Mouse (Mus musculus) erythroid progenitor cell, adult 5-6 weeks (primary cell): ENCODE results near the gene Wdr45b. TPM values are rescaled to one million over a fixed set of nuclear protein-coding genes. Genes with fewer than 3 reads are reported as not detected.
"Not testable (repeated sequence)": the region's sequence is repeated elsewhere in the genome, so short reads cannot be mapped to it uniquely, and the experiment has no call there.

ENCODE experiments used
- ATAC-seq: replicated peaks from 2 replicates; pipeline ENCODE4 v1.8.0; 2016; ENCODE audit warnings: moderate number of reproducible peaks, mild to moderate bottlenecking, moderate TSS enrichment, inconsistent platforms; ENCODE audit not compliant: poor library complexity, low FRiP score, severe bottlenecking
- total RNA-seq, 2 experiments: library from RNA; stranded (forward) in 1 of 2; stranded (reverse) in 1 of 2; fragments of 150-400 nt in 1 of 2; fragments of 186-747, 209-891 nt in 1 of 2; gene quantifications; 2 replicates each; pipeline versions ENCODE4 v1.2.3 to v1.2.4; 2015 to 2017; ENCODE audit warnings: low replicate concordance in 2 of 2

Wdr45b gene
- total RNA-seq, 2 experiments from 2014 or later = 25.2 to 26.9 TPM

- no peak for ATAC-seq
Measured at GRCm38 (mm10) chr11:121331641-121332040, 22.6 kb downstream of the Wdr45b start.

- ATAC-seq = no peak
Measured at GRCm38 (mm10) chr11:121328619-121329018, 25.6 kb downstream of the Wdr45b start.

GRCm38 (mm10) chr11:121328206-121328605, 26.0 kb downstream of the Wdr45b start:
- no peak for ATAC-seq

GRCm38 (mm10) chr11:121326681-121327080, 27.6 kb downstream of the Wdr45b start:
- no peak for ATAC-seq

- no peak for ATAC-seq
Measured at GRCm38 (mm10) chr11:121326034-121326433, 28.2 kb downstream of the Wdr45b start.

- ATAC-seq = not testable (repeated sequence)
Measured at GRCm38 (mm10) chr11:121307712-121308111, 46.5 kb downstream of the Wdr45b start.

GRCm38 (mm10) chr11:121306608-121307007, 47.6 kb downstream of the Wdr45b start:
- ATAC-seq = no peak

GRCm38 (mm10) chr11:121305371-121305770, 48.9 kb downstream of the Wdr45b start:
- no peak for ATAC-seq

GRCm38 (mm10) chr11:121300265-121300664, 54.0 kb downstream of the Wdr45b start:
- ATAC-seq = no peak

- no peak for ATAC-seq
Measured at GRCm38 (mm10) chr11:121298493-121298892, 55.8 kb downstream of the Wdr45b start.

- ATAC-seq = no peak
Measured at GRCm38 (mm10) chr11:121294771-121295170, 59.5 kb downstream of the Wdr45b start.

GRCm38 (mm10) chr11:121289859-121290258, 64.4 kb downstream of the Wdr45b start:
- ATAC-seq = no peak

- no peak for ATAC-seq
Measured at GRCm38 (mm10) chr11:121282911-121283310, 71.3 kb downstream of the Wdr45b start.

GRCm38 (mm10) chr11:121278011-121278410, 76.2 kb downstream of the Wdr45b start:
- ATAC-seq = no peak

- no peak for ATAC-seq
Measured at GRCm38 (mm10) chr11:121277516-121277915, 76.7 kb downstream of the Wdr45b start.

Other genes starting within 250 kb of the Wdr45b start
- gene Tex19.2, start 235.8 kb downstream of the Wdr45b start, total RNA-seq (2015; ENCODE audit: low replicate concordance) = not detected in 2 replicates
- gene Tex19.2, start 235.8 kb downstream of the Wdr45b start, total RNA-seq (2017; ENCODE audit: low replicate concordance) = not detected in 2 replicates
- gene Tex19.1, start 208.3 kb downstream of the Wdr45b start, total RNA-seq (2015; ENCODE audit: low replicate concordance) = not detected in 2 replicates
- gene Tex19.1, start 208.3 kb downstream of the Wdr45b start, total RNA-seq (2017; ENCODE audit: low replicate concordance) = not detected in 2 replicates
- gene Uts2r, start 194.2 kb downstream of the Wdr45b start, total RNA-seq (2015; ENCODE audit: low replicate concordance) = not detected in 2 replicates
- not detected in 2 replicates for gene Uts2r, start 194.2 kb downstream of the Wdr45b start, total RNA-seq (2017; ENCODE audit: low replicate concordance)
- gene Hexdc, start 150.0 kb downstream of the Wdr45b start, total RNA-seq (2015; ENCODE audit: low replicate concordance) = 0.42 and 0.72 TPM in 2 replicates
- gene Hexdc, start 150.0 kb downstream of the Wdr45b start, total RNA-seq (2017; ENCODE audit: low replicate concordance) = 4.7 and 5.8 TPM in 2 replicates
- gene Ogfod3, start 149.7 kb downstream of the Wdr45b start, total RNA-seq (2015; ENCODE audit: low replicate concordance) = 4.3 and 8.4 TPM in 2 replicates
- gene Ogfod3, start 149.7 kb downstream of the Wdr45b start, total RNA-seq (2017; ENCODE audit: low replicate concordance) = 1.9 and 2.1 TPM in 2 replicates
- 24.3 and 34.6 TPM in 2 replicates for gene Cybc1, start 125.1 kb downstream of the Wdr45b start, total RNA-seq (2015; ENCODE audit: low replicate concordance)
- gene Cybc1, start 125.1 kb downstream of the Wdr45b start, total RNA-seq (2017; ENCODE audit: low replicate concordance) = 27.3 and 47.9 TPM in 2 replicates
- gene Narf, start 117.2 kb downstream of the Wdr45b start, total RNA-seq (2015; ENCODE audit: low replicate concordance) = 109 and 126 TPM in 2 replicates
- 181 and 186 TPM in 2 replicates for gene Narf, start 117.2 kb downstream of the Wdr45b start, total RNA-seq (2017; ENCODE audit: low replicate concordance)
- gene Foxk2, start 94.5 kb downstream of the Wdr45b start, total RNA-seq (2015; ENCODE audit: low replicate concordance) = 16.6 and 18.4 TPM in 2 replicates
- gene Foxk2, start 94.5 kb downstream of the Wdr45b start, total RNA-seq (2017; ENCODE audit: low replicate concordance) = 15.8 and 32.2 TPM in 2 replicates
- not detected in 2 replicates for gene Rab40b, start 33.8 kb upstream of the Wdr45b start, total RNA-seq (2015; ENCODE audit: low replicate concordance)
- gene Rab40b, start 33.8 kb upstream of the Wdr45b start, total RNA-seq (2017; ENCODE audit: low replicate concordance) = 0.90 TPM in 1 of 2 replicates, not detected in the other
- 107 and 114 TPM in 2 replicates for gene Fn3krp, start 67.0 kb upstream of the Wdr45b start, total RNA-seq (2015; ENCODE audit: low replicate concordance)
- gene Fn3krp, start 67.0 kb upstream of the Wdr45b start, total RNA-seq (2017; ENCODE audit: low replicate concordance) = 161 and 188 TPM in 2 replicates
- 245 and 327 TPM in 2 replicates for gene Fn3k, start 80.5 kb upstream of the Wdr45b start, total RNA-seq (2015; ENCODE audit: low replicate concordance)
- gene Fn3k, start 80.5 kb upstream of the Wdr45b start, total RNA-seq (2017; ENCODE audit: low replicate concordance) = 308 and 310 TPM in 2 replicates
- gene Tbcd, start 97.5 kb upstream of the Wdr45b start, total RNA-seq (2015; ENCODE audit: low replicate concordance) = 84.7 and 94.8 TPM in 2 replicates
- gene Tbcd, start 97.5 kb upstream of the Wdr45b start, total RNA-seq (2017; ENCODE audit: low replicate concordance) = 90.7 and 125 TPM in 2 replicates
- gene Zfp750, start 164.9 kb upstream of the Wdr45b start, total RNA-seq (2015; ENCODE audit: low replicate concordance) = not detected in 2 replicates
- gene Zfp750, start 164.9 kb upstream of the Wdr45b start, total RNA-seq (2017; ENCODE audit: low replicate concordance) = 1.4 TPM in 1 of 2 replicates, not detected in the other